Mouse (Mus musculus) myocyte (in vitro differentiated cells): Measurements from ENCODE around the gene Rnf43. TPM values are rescaled to one million over a fixed set of nuclear protein-coding genes. Genes with fewer than 3 reads are reported as not detected.
A peak's percentile ranks its signal among the peaks of the same experiment; 100 is the strongest.

Experiments
- H3K27me3 ChIP-seq: one replicate; pipeline ENCODE4 v1.6.1; 2011; ENCODE audit not compliant: control insufficient read depth, insufficient read depth, insufficient read length
- H3K36me3 ChIP-seq: one replicate; pipeline ENCODE4 v1.6.1; 2011; ENCODE audit not compliant: control insufficient read depth, insufficient read depth
- H3K4me2 ChIP-seq: one replicate; pipeline ENCODE4 v1.6.1; 2011; ENCODE audit warnings: low read depth, control low read depth
- H3K4me3 ChIP-seq: one replicate; pipeline ENCODE4 v1.5.1; 2011; ENCODE audit warnings: mild to moderate bottlenecking, control low read depth, moderate library complexity
- H3K79me2 ChIP-seq: one replicate; pipeline ENCODE4 v1.6.1; 2011; ENCODE audit not compliant: control insufficient read depth, insufficient read depth
- H3ac ChIP-seq: one replicate; pipeline ENCODE4 v1.6.1; 2011; ENCODE audit not compliant: control insufficient read depth, insufficient read length
- CEBPB ChIP-seq: IDR thresholded peaks from 2 replicates; pipeline ENCODE4 v1.6.1; 2011; ENCODE audit warnings: mild to moderate bottlenecking, moderate library complexity; ENCODE audit not compliant: poor library complexity, insufficient read depth, severe bottlenecking
- E2F4 ChIP-seq: IDR thresholded peaks from one replicate; pipeline ENCODE4 v1.6.1; 2011; ENCODE audit warnings: mild to moderate bottlenecking, control low read depth, moderate library complexity; ENCODE audit not compliant: insufficient read depth
- MAX ChIP-seq: IDR thresholded peaks from one replicate; pipeline ENCODE4 v1.6.1; 2011; ENCODE audit warnings: low read depth, mild to moderate bottlenecking, control low read depth
- MYOD1 ChIP-seq, 3 experiments: IDR thresholded peaks; one replicate each; pipeline ENCODE4 v1.6.1; 2011; ENCODE audit warnings: control low read depth in 2 of 3, low read depth in 2 of 3, mild to moderate bottlenecking in 2 of 3, moderate library complexity in 1 of 3; ENCODE audit not compliant: insufficient read length in 2 of 3, control insufficient read depth in 1 of 3
- MYOG ChIP-seq, 3 experiments: IDR thresholded peaks; one replicate each; pipeline ENCODE4 v1.6.1; 2011; ENCODE audit warnings: control low read depth in 2 of 3, low read depth in 2 of 3, mild to moderate bottlenecking in 2 of 3; ENCODE audit not compliant: insufficient read length in 2 of 3, control insufficient read depth in 1 of 3, insufficient read depth in 1 of 3
- POLR2A ChIP-seq: IDR thresholded peaks from one replicate; pipeline ENCODE4 v1.6.1; 2011; ENCODE audit warnings: low read depth, mild to moderate bottlenecking, control low read depth, moderate library complexity; ENCODE audit not compliant: insufficient read length
- POLR2AphosphoS2 ChIP-seq: IDR thresholded peaks from one replicate; pipeline ENCODE4 v1.6.1; 2011; ENCODE audit warnings: low read depth, control low read depth; ENCODE audit not compliant: insufficient read length
- REST ChIP-seq: IDR thresholded peaks from one replicate; pipeline ENCODE4 v1.6.1; 2011; ENCODE audit warnings: mild to moderate bottlenecking, control low read depth, moderate library complexity; ENCODE audit not compliant: insufficient read depth, insufficient read length
- SRF ChIP-seq: IDR thresholded peaks from one replicate; pipeline ENCODE4 v1.6.1; 2011; ENCODE audit warnings: low read depth; ENCODE audit not compliant: control insufficient read depth, insufficient read length
- TCF12 ChIP-seq: IDR thresholded peaks from one replicate; pipeline ENCODE4 v1.6.1; 2011; ENCODE audit warnings: mild to moderate bottlenecking, control low read depth; ENCODE audit not compliant: poor library complexity, insufficient read depth, severe bottlenecking
- TCF3 ChIP-seq: IDR thresholded peaks from one replicate; pipeline ENCODE4 v1.6.1; 2011; ENCODE audit warnings: low read depth, control low read depth; ENCODE audit not compliant: insufficient read length
- USF1 ChIP-seq: IDR thresholded peaks from one replicate; pipeline ENCODE4 v1.6.1; 2011; ENCODE audit warnings: low read depth, mild to moderate bottlenecking, control low read depth, moderate library complexity
- polyA plus RNA-seq: library from polyadenylated mRNA; unstranded; fragments of >200 nt; fragmentation: generic; extraction: Trizol; gene quantifications from one replicate; pipeline ENCODE4 v1.2.1, GENCODE M21; 2012; ENCODE audit warnings: missing spikeins

Rnf43 gene
- polyA plus RNA-seq, 1 experiment = not detected

GRCm38 (mm10) chr11:87758161-87758911 lies 95.8 kb downstream of the Rnf43 start:
- TF ChIP-seq REST (no peak), SRF (no peak), USF1 (peak; percentile 53), POLR2AphosphoS2 (no peak)
- no peaks in the 10 kb centered on the region for H3K79me2 ChIP-seq
- H3K4me2 ChIP-seq = no peak overlapping the region
- peak overlapping the region; percentile 30 for H3K4me3 ChIP-seq
- no peaks in the 10 kb centered on the region for H3K36me3 ChIP-seq
- no peak overlapping the region for H3ac ChIP-seq
- H3K27me3 ChIP-seq = peaks cover 27% of the 10 kb centered on the region

- H3K27me3 ChIP-seq = peaks cover 34% of the 10 kb centered on the region
- H3K4me2 ChIP-seq = no peak overlapping the region
- H3K79me2 ChIP-seq = no peaks in the 10 kb centered on the region
- no peaks in the 10 kb centered on the region for H3K36me3 ChIP-seq
- TF ChIP-seq MYOG (IDR thresholded peaks at IDR 0.05; ENCODE audit: control insufficient read depth in 1 of 3, insufficient read depth in 1 of 3, insufficient read length in 2 of 3, low read depth in 2 of 3) (no peak), POLR2AphosphoS2 (no peak), E2F4 (no peak), TCF3 (no peak), MAX (no peak), TCF12 (no peak), MYOD1 (IDR thresholded peaks at IDR 0.05; ENCODE audit: control insufficient read depth in 1 of 3, insufficient read length in 2 of 3, low read depth in 2 of 3) (no peak), REST (no peak), CEBPB (no peak)
- no peak overlapping the region for H3K4me3 ChIP-seq
- no peak overlapping the region for H3ac ChIP-seq
Measured at GRCm38 (mm10) chr11:87758957-87759608, 96.6 kb downstream of the Rnf43 start.

- no peak overlapping the region for H3ac ChIP-seq
- peak; percentile 45 for TF ChIP-seq POLR2AphosphoS2
- TF ChIP-seq REST = no peak
- TF ChIP-seq TCF12 = no peak
- no peak for TF ChIP-seq MYOG (IDR thresholded peaks at IDR 0.05; ENCODE audit: control insufficient read depth in 1 of 3, insufficient read depth in 1 of 3, insufficient read length in 2 of 3, low read depth in 2 of 3)
- TF ChIP-seq MYOD1 (IDR thresholded peaks at IDR 0.05; ENCODE audit: control insufficient read depth in 1 of 3, insufficient read length in 2 of 3, low read depth in 2 of 3) = no peak
- no peak overlapping the region for H3K4me3 ChIP-seq
- H3K79me2 ChIP-seq = no peaks in the 10 kb centered on the region
- no peaks in the 10 kb centered on the region for H3K36me3 ChIP-seq
- H3K4me2 ChIP-seq = no peak overlapping the region
- H3K27me3 ChIP-seq = peaks cover 40% of the 10 kb centered on the region
Measured at GRCm38 (mm10) chr11:87759609-87760005, 97.1 kb downstream of the Rnf43 start.

- H3ac ChIP-seq = no peak within 1 kb of the TSS
- no peaks in the 10 kb centered on the region for H3K36me3 ChIP-seq
- H3K4me2 ChIP-seq = no peak within 1 kb of the TSS
- H3K79me2 ChIP-seq = no peaks in the 10 kb centered on the region
- H3K4me3 ChIP-seq = no peak within 1 kb of the TSS
- no peak for TF ChIP-seq REST
- peaks cover 48% of the 10 kb centered on the region for H3K27me3 ChIP-seq
Measured at GRCm38 (mm10) chr11:87760301-87761081, 98.0 kb downstream of the Rnf43 start, which contains the start of gene Tspoap1. Gene Tspoap1, plus strand, starts transcription at chr11:87760541.

GRCm38 (mm10) chr11:87761181-87761721 lies 98.7 kb downstream of the Rnf43 start:
- Histone ChIP-seq H3K4me3 (no peak overlapping the region), H3K79me2 (no peaks in the 10 kb centered on the region), H3K4me2 (no peak overlapping the region), H3K36me3 (no peaks in the 10 kb centered on the region), H3ac (no peak overlapping the region), H3K27me3 (peaks cover 55% of the 10 kb centered on the region)
- TF ChIP-seq TCF12 = no peak
- TF ChIP-seq POLR2A = no peak
- TF ChIP-seq CEBPB = no peak
- TF ChIP-seq E2F4 = no peak
- no peak for TF ChIP-seq TCF3
- TF ChIP-seq MYOD1 (IDR thresholded peaks at IDR 0.05; ENCODE audit: control insufficient read depth in 1 of 3, insufficient read length in 2 of 3, low read depth in 2 of 3) = no peak
- no peak for TF ChIP-seq REST
- no peak for TF ChIP-seq USF1
- no peak for TF ChIP-seq SRF
- no peak for TF ChIP-seq MAX
- TF ChIP-seq POLR2AphosphoS2 = no peak
- no peak for TF ChIP-seq MYOG (IDR thresholded peaks at IDR 0.05; ENCODE audit: control insufficient read depth in 1 of 3, insufficient read depth in 1 of 3, insufficient read length in 2 of 3, low read depth in 2 of 3)
